Mouse (Mus musculus) olfactory bulb, adult 2 months (tissue): ENCODE measurements around the gene Timp4.

Experiments used
- CTCF ChIP-seq: fragments of 200-500 bp; IDR thresholded peaks from 2 replicates; pipeline ENCODE4 v1.5.1; 2012; ENCODE audit warnings: low read depth, mild to moderate bottlenecking, low read length, moderate library complexity; ENCODE audit not compliant: insufficient read depth
- POLR2A ChIP-seq: fragments of 200-500 bp; IDR thresholded peaks from 2 replicates; pipeline ENCODE4 v1.6.1; 2012; ENCODE audit warnings: mild to moderate bottlenecking, low read depth, low read length, moderate library complexity; ENCODE audit not compliant: insufficient read depth

GRCm38 (mm10) chr6:115266791-115267190 is 14.8 kb upstream of the Timp4 start:
- TF ChIP-seq POLR2A: no peak
- no peak for TF ChIP-seq CTCF
